Mouse (Mus musculus): ENCODE results near the gene Pnpla7.

- TF ChIP-seq POLR2A (IDR thresholded peaks at IDR 0.05; ENCODE audit: control insufficient read depth in 1 of 2, insufficient read depth in 1 of 2, low read depth in 1 of 2, low read length in 2 of 2, poor library complexity in 1 of 2), result no peak
- TF ChIP-seq CTCF (IDR thresholded peaks at IDR 0.05 in 2 of 3, conservative IDR thresholded peaks at IDR 0.05 in 1 of 3; ENCODE audit: control insufficient read depth in 1 of 3, insufficient read depth in 1 of 3, low read depth in 2 of 3, low read length in 3 of 3, poor library complexity in 1 of 3, severe bottlenecking in 1 of 3), result no peak
- no peak for TF ChIP-seq ZC3H11A (IDR thresholded peaks at IDR 0.05; ENCODE audit: low read depth, low read length)
These were observed 107.9 kb downstream of the Pnpla7 start for GRCm38 (mm10) chr2:25083697-25084096.

All from MEL (cell line).